Mouse (Mus musculus) gastrocnemius, postnatal 25 days (tissue): Measurements from ENCODE around the gene Dlg1. TPM values are rescaled to one million over a fixed set of nuclear protein-coding genes. Genes with fewer than 3 reads are reported as not detected.
A peak's percentile ranks its signal among the peaks of the same experiment; 100 is the strongest.

Experiments
- DNase-seq: peaks from one replicate; pipeline ENCODE4 v3.0.0; 2022
- total RNA-seq, 2 experiments: library from RNA; stranded (reverse); gene quantifications; 1 replicate in 1 of 2; 2 replicates in 1 of 2; pipeline ENCODE4 v1.2.3; 2021

The Dlg1 gene
- total RNA-seq, 2 experiments from 2014 or later = 33.5 to 35.5 TPM

DNA sequence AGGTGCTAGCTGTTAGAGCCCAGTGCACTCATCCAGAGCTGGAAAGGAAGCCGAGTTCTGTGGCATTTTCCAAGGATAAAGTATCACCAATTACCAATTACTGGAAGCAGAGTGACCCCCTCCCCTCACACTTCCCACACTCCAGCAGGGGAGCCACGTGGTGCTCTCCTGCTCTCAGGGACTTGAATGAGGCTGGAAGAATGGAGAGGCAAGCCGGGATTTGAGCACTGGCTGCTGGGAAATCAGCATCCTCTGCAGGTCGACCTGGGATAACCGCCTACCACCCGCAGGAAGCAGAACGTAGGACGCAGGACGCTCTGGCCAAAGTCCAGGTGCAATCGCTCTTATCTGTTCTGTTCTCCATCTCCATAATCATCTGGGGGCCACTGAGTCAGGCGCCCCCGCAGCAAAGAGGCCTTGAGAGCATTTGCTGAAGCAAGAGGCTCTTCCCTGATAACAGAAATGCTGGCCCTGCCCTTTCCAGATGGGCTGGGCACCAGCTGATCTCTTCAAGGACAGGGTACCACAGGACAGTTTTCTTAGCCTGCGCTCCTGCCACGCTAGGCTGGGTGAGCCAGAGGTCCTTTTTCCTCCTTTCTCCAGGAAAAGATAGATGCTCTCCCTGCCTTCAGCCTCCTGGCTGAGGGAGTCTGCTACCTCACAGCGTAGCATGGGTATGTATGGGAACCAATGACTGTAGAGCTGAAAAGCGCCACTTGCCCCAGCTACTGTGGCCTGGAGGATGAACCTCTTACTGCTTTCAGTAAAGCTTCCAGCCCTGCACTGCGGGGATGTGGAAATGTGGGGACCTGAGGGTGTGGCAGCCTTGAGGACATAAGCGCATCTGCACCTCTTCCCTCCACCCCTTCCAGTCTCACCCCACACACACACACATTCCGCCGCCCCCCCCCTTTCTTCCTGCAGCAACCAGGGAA, 242.9 kb downstream of the Dlg1 start:
- DNase-seq = no peak

DNA sequence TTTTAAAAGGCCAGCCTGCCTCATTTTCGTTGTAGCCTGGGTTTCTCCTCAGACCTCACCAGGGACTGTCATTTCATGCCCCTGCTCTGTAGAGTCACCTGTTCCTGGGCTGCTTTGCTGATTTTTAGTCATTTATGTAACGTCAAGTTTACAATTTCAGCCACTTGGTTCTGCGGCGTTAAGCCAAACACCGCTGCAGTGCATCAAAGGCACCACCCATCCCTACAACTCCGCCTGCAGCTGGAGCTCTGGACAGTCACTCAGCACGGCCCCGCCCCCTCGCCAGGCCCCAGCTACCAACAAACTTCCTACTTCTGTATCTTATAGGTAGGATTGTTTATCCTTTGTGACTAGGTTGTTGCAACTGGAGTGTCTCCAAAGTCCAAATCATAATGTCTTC, 243.7 kb downstream of the Dlg1 start:
- no peak for DNase-seq

DNA sequence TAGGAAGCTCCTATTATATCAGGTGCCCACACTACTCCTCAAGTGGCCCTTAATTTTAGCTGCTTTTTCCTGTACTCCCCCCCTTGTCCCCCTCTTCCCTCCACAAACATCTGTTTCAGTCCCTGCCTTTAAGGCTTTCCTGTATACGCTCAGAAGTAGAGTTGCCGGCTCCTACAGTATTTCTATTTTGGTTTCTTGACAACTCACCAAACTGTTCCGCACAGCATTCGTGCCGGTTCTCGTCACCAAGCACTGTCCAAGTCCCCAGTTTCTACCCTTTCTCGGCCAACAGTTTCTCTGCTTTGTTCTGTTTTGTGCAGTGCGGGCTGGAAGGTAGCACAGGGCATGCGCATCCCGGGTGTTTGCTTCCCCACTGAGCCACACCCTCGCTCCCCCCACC, 245.7 kb downstream of the Dlg1 start:
- no peak for DNase-seq

DNA sequence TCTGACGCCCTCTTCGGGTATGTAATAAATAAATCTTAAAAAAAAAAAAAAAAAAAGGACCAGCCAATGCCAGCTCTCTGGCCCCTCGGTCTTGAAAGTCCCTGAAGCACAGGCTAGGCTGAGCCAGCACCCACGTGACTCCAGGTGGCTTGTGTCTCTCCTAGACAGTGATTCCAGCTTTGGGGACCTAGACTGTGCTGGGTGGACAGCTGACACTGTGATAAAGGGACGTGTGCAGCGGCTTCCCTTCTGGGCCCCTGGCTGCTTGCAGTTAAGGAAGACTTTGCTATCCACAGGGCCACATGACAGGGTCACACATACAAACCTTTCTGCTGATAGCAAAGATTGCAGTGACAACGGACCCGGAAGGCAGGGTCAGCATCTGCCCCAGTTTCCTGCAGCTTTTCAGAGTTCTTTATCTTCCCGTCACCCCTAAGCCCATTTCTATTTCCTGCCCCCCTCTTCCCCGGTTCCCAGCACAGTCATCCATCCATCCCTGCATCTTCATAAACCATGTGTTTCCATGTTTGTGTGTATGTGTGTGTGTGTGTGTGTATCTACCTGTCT, 247.1 kb downstream of the Dlg1 start:
- DNase-seq = no peak

DNA sequence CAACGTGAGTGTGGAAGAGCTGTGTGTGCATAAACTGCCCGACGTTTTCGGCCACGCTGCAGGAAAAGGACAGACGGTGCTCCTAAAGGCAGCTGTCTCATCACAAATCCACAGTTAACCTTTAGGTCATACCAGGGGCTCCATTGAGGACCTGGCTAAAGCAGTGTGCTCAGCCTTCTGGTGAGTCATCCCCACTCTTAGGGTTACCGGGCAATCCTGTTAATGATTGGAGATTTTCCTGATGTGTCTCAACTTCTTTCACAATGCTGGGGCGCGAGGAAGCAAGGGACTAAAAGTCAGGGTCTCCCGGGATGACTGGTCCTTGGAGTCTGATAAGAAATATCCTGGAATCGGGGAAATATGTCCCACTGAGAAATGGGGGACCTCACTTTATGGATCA, 254.5 kb downstream of the Dlg1 start:
- DNase-seq = no peak

DNA sequence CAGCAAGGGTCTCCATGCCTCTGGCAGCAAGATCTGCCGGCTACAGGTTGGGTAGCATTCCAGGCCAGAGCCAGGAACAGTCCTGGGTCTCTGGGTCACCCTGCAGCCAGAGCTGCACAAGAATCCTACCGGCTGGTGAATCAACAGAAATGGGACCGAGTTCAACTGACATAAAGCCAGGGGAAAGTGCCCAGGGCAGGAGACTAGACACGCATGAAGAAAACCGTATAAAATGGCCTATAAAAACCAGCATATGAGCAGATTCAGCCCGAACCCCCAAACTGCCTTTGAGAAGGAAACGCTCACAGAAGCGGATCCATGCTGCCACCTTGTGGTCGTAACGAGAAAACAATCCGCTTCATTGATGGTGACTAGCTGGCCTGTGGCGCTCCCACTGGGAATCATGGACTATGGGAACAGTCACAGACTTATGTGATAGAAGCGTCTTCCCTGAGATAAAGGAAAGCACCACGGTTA, 255.0 kb downstream of the Dlg1 start:
- DNase-seq = peak; percentile 42

DNA sequence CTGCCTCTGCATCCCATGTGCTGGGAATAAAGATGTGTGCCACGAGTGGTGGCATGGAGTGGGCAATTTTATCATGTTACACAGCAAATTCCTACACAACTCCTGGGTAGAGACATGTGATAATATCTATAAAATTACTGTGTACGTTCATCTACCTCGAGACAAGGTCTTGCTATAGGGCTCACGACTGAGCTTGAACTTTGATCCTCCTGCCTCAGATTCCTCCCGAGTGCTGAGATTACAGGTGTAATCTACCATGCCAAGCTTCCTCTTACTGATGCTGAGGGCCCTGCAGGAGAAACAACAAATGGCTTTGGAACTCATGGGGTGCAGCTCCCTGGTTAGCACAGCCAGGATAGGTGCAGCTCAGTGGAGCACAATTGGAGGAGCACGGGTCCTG, 261.1 kb downstream of the Dlg1 start:
- DNase-seq = no peak

Other genes starting within 250 kb of the Dlg1 start
- 10 to 100 TPM in 1 of 2 experiments, 1 to 10 TPM in 1; 4.7 to 13.8 TPM for gene Bdh1, start 241.2 kb upstream of the Dlg1 start, total RNA-seq
- not detected for gene Meltf, start 215.4 kb downstream of the Dlg1 start, total RNA-seq